Mouse (Mus musculus) G1E (cell line): ENCODE data around the gene Tmem132c.

Experiments
- CTCF ChIP-seq: IDR thresholded peaks from 2 replicates; pipeline ENCODE4 v1.5.1; 2012; ENCODE audit warnings: low read depth, low read length, inconsistent platforms, mixed read lengths
- GATA1 ChIP-seq: IDR thresholded peaks from 2 replicates; pipeline ENCODE4 v1.6.1; 2012; ENCODE audit warnings: borderline replicate concordance, low read length, inconsistent platforms, mixed read lengths
- GATA2 ChIP-seq: IDR thresholded peaks from 2 replicates; pipeline ENCODE4 v1.6.1; 2012; ENCODE audit warnings: low read depth, low read length, inconsistent platforms, borderline replicate concordance

DNA sequence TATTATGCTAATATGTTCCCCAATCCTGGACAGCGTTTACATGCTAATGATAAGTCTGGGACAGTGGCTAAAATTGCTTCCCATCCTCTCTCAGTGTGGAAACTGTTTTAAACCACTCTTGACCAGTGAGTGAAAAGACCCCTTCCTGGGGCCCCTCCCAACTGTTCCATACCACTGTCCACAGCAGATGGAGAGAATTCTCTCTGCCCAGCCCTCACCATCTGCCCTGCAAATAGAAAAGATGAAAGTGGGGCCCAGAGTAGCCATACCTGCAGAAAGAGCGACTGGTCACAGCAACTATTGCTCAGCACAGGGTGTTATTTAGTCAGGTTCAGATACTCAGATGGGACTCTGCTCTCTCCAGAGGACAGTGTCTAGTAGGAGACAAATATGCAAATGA, 306.5 kb downstream of the Tmem132c start:
- TF ChIP-seq CTCF, result no peak
- TF ChIP-seq GATA1, result no peak
- TF ChIP-seq GATA2, result no peak
